Mouse (Mus musculus) neutrophil, adult 5-6 weeks (primary cell): Measurements from ENCODE around the gene Atad5. TPM values are rescaled to one million over a fixed set of nuclear protein-coding genes. Genes with fewer than 3 reads are reported as not detected.
A peak's percentile ranks its signal among the peaks of the same experiment; 100 is the strongest.

Experiments used
- ATAC-seq: fragments of 151-379, 151-347 bp; 2 replicates; pipeline ENCODE4 v1.8.0; 2017; ENCODE audit warnings: mild to moderate bottlenecking, moderate TSS enrichment; ENCODE audit not compliant: insufficient number of reproducible peaks, poor library complexity, low FRiP score, severe bottlenecking; ENCODE audit errors: extremely low read depth
- total RNA-seq: library from RNA; stranded (forward); fragments of 200-1000 nt; gene quantifications from 2 replicates; pipeline ENCODE4 v1.2.3, GENCODE M21; 2017

Gene Atad5
- total RNA-seq, 1 experiment from 2014 or later = 4.3 TPM

GRCm38 (mm10) chr11:80169629-80170028 is 80.4 kb downstream of the Atad5 start:
- ATAC-seq = no peak

- no peak for ATAC-seq
These were observed 81.2 kb downstream of the Atad5 start for GRCm38 (mm10) chr11:80170351-80170750.

- no peak for ATAC-seq
These were observed 82.7 kb downstream of the Atad5 start for GRCm38 (mm10) chr11:80171884-80172283.

GRCm38 (mm10) chr11:80173963-80174670 is 84.9 kb downstream of the Atad5 start:
- no peak for ATAC-seq

- no peak for ATAC-seq
These were observed 88.0 kb downstream of the Atad5 start for GRCm38 (mm10) chr11:80176911-80177895.

GRCm38 (mm10) chr11:80178316-80178715 is 89.1 kb downstream of the Atad5 start:
- no peak for ATAC-seq

- no peak for ATAC-seq
These were observed 92.0 kb downstream of the Atad5 start for GRCm38 (mm10) chr11:80181021-80181749.

GRCm38 (mm10) chr11:80183054-80183704 is 94.0 kb downstream of the Atad5 start:
- peak; percentile 52 for ATAC-seq

GRCm38 (mm10) chr11:80183705-80184255 is 94.6 kb downstream of the Atad5 start, which contains the start of gene Rnf135:
Gene Rnf135, plus strand, starts transcription at chr11:80183851.
- ATAC-seq = peak; percentile 97

- ATAC-seq = no peak
These were observed 95.4 kb downstream of the Atad5 start for GRCm38 (mm10) chr11:80184531-80185071.

Other genes with a start within 250 kb of the Atad5 start
- 60.9 and 61.8 TPM in 2 replicates for gene Utp6, start 127.0 kb upstream of the Atad5 start, total RNA-seq
- 45.4 and 48.1 TPM in 2 replicates for gene Suz12, start 96.3 kb upstream of the Atad5 start, total RNA-seq
- 355 and 386 TPM in 2 replicates for gene Crlf3, start 8.4 kb upstream of the Atad5 start, total RNA-seq
- gene Tefm, start 52.8 kb downstream of the Atad5 start, total RNA-seq = 3.7 and 3.9 TPM in 2 replicates
- gene Adap2, start 64.7 kb downstream of the Atad5 start, total RNA-seq = 1.0 and 1.6 TPM in 2 replicates
- gene Rnf135, start 94.5 kb downstream of the Atad5 start, total RNA-seq = 5.5 and 5.9 TPM in 2 replicates
- gene Rhot1, start 119.6 kb downstream of the Atad5 start, total RNA-seq = 51.7 and 56.6 TPM in 2 replicates
- 0.25 TPM in 1 of 2 replicates, not detected in the other for gene Rhbdl3, start 211.5 kb downstream of the Atad5 start, total RNA-seq